Mouse (Mus musculus) liver, adult 2 months (tissue): Measurements from ENCODE around the gene Prss2. TPM values are rescaled to one million over a fixed set of nuclear protein-coding genes. Genes with fewer than 3 reads are reported as not detected.
A peak's percentile ranks its signal among the peaks of the same experiment; 100 is the strongest.

Source experiments
- DNase-seq: peaks from one replicate; pipeline ENCODE4 v3.0.0-alpha.2; 2011; ENCODE audit warnings: low read depth, low spot score; ENCODE audit errors: extremely low read depth
- H3K27ac ChIP-seq: fragments of 200-500 bp; replicated peaks from 2 replicates; pipeline ENCODE4 v1.5.1; 2012; ENCODE audit warnings: low read depth, mild to moderate bottlenecking, control low read depth, inconsistent platforms, low read length; ENCODE audit not compliant: insufficient read depth
- H3K27me3 ChIP-seq: fragments of 200-500 bp; 2 replicates; pipeline ENCODE4 v1.6.1; 2012; ENCODE audit warnings: mild to moderate bottlenecking, moderate library complexity, low read length, inconsistent platforms; ENCODE audit not compliant: control insufficient read depth, insufficient read depth
- H3K36me3 ChIP-seq: fragments of 200-500 bp; 2 replicates; pipeline ENCODE4 v1.6.1; 2012; ENCODE audit warnings: low read length, inconsistent platforms; ENCODE audit not compliant: control insufficient read depth, insufficient read depth
- H3K4me1 ChIP-seq: fragments of 200-500 bp; 2 replicates; pipeline ENCODE4 v1.6.1; 2011; ENCODE audit warnings: low read length; ENCODE audit not compliant: control insufficient read depth, insufficient read depth
- H3K4me3 ChIP-seq: fragments of 200-500 bp; 2 replicates; pipeline ENCODE4 v1.5.1; 2011; ENCODE audit warnings: low read depth, mild to moderate bottlenecking, control low read depth, low read length, moderate library complexity; ENCODE audit not compliant: insufficient read depth
- H3K79me2 ChIP-seq: fragments of 200-500 bp; 2 replicates; pipeline ENCODE4 v1.6.1; 2012; ENCODE audit warnings: inconsistent platforms, mild to moderate bottlenecking, low read length, moderate library complexity; ENCODE audit not compliant: control insufficient read depth, insufficient read depth
- H3K9ac ChIP-seq: fragments of 200-500 bp; 2 replicates; pipeline ENCODE4 v1.6.1; 2012; ENCODE audit warnings: low read depth, mild to moderate bottlenecking, control low read depth, inconsistent platforms, low read length
- CTCF ChIP-seq: fragments of 200-500 bp; IDR thresholded peaks from 2 replicates; pipeline ENCODE4 v1.5.1; 2011; ENCODE audit warnings: low read depth, low read length, control low read depth
- POLR2A ChIP-seq: fragments of 200-500 bp; IDR thresholded peaks from 2 replicates; pipeline ENCODE4 v1.6.1; 2011; ENCODE audit warnings: low read length, control low read depth; ENCODE audit not compliant: insufficient read depth; ENCODE audit errors: extremely low read depth
- whole genome bisulfite sequencing: fragments of 180-500 bp; shearing (Covaris S2); methylation state at CpG from one replicate; pipeline ENCODE4 v1.1.7; 2018; 5-methylcytosine and 5-hydroxymethylcytosine counted together
- polyA plus RNA-seq: library from polyadenylated mRNA; depleted of rRNA; stranded (reverse); fragments of >200 nt; gene quantifications from 2 replicates; pipeline ENCODE4 v1.2.3, GENCODE M21; 2012
- total RNA-seq: library from RNA; depleted of rRNA; stranded (reverse); fragments of >200 nt; gene quantifications from 2 replicates; pipeline ENCODE4 v1.2.3, GENCODE M21; 2014

Prss2 gene
- total and polyA plus RNA-seq, 2 experiments = 0.48 to 173 TPM

- no peak for TF ChIP-seq CTCF
- no peak for TF ChIP-seq POLR2A
- Histone ChIP-seq H3K4me1 (no peaks in the 10 kb centered on the region), H3K36me3 (no peaks in the 10 kb centered on the region), H3K27me3 (no peaks in the 10 kb centered on the region), H3K27ac (no peak overlapping the region), H3K79me2 (no peaks in the 10 kb centered on the region), H3K4me3 (no peak overlapping the region), H3K9ac (no peak overlapping the region)
- DNase-seq = no peak
- 80% methylated on average over 5 of the region's 5 CpGs for WGBS
Measured at GRCm38 (mm10) chr6:41547056-41547650, 25.6 kb downstream of the Prss2 start.

- H3K4me1 ChIP-seq = no peaks in the 10 kb centered on the region
- H3K9ac ChIP-seq = no peak overlapping the region
- H3K4me3 ChIP-seq = no peak overlapping the region
- no peaks in the 10 kb centered on the region for H3K27me3 ChIP-seq
- H3K27ac ChIP-seq = no peak overlapping the region
- WGBS = 61% methylated on average over 1 of the region's 1 CpGs
- no peaks in the 10 kb centered on the region for H3K36me3 ChIP-seq
- TF ChIP-seq CTCF = no peak
- TF ChIP-seq POLR2A = no peak
- DNase-seq = no peak
- H3K79me2 ChIP-seq = no peaks in the 10 kb centered on the region
Measured at GRCm38 (mm10) chr6:41548286-41548685, 26.7 kb downstream of the Prss2 start.

- TF ChIP-seq CTCF = no peak
- TF ChIP-seq POLR2A = no peak
- no peak overlapping the region for H3K4me3 ChIP-seq
- no peak overlapping the region for H3K27ac ChIP-seq
- no peaks in the 10 kb centered on the region for H3K79me2 ChIP-seq
- 76% methylated on average over 5 of the region's 5 CpGs for WGBS
- no peaks in the 10 kb centered on the region for H3K36me3 ChIP-seq
- no peaks in the 10 kb centered on the region for H3K4me1 ChIP-seq
- no peak for DNase-seq
- no peaks in the 10 kb centered on the region for H3K27me3 ChIP-seq
- no peak overlapping the region for H3K9ac ChIP-seq
Measured at GRCm38 (mm10) chr6:41553356-41554010, 31.9 kb downstream of the Prss2 start.

- no peaks in the 10 kb centered on the region for H3K36me3 ChIP-seq
- no peak overlapping the region for H3K9ac ChIP-seq
- DNase-seq = peak; percentile 15
- H3K79me2 ChIP-seq = no peaks in the 10 kb centered on the region
- H3K4me1 ChIP-seq = no peaks in the 10 kb centered on the region
- 69% methylated on average over 7 of the region's 7 CpGs for WGBS
- H3K4me3 ChIP-seq = no peak overlapping the region
- TF ChIP-seq POLR2A (no peak), CTCF (no peak)
- no peaks in the 10 kb centered on the region for H3K27me3 ChIP-seq
- H3K27ac ChIP-seq = no peak overlapping the region
Measured at GRCm38 (mm10) chr6:41554295-41555169, 32.9 kb downstream of the Prss2 start.

GRCm38 (mm10) chr6:41556389-41556788 lies 34.8 kb downstream of the Prss2 start:
- Histone ChIP-seq H3K4me1 (no peaks in the 10 kb centered on the region), H3K79me2 (no peaks in the 10 kb centered on the region), H3K27me3 (no peaks in the 10 kb centered on the region), H3K27ac (no peak overlapping the region), H3K9ac (no peak overlapping the region), H3K4me3 (no peak overlapping the region), H3K36me3 (no peaks in the 10 kb centered on the region)
- TF ChIP-seq POLR2A (no peak), CTCF (no peak)
- DNase-seq = no peak
